Mouse (Mus musculus) left cerebral cortex, adult 8-10 months (tissue): ENCODE data around the gene Etfdh. TPM values are rescaled to one million over a fixed set of nuclear protein-coding genes. Genes with fewer than 3 reads are reported as not detected.
"Not testable (repeated sequence)": the region's sequence is repeated elsewhere in the genome, so short reads cannot be mapped to it uniquely, and the experiment has no call there.

Source experiments
- DNase-seq, 2 experiments: peaks; one replicate each; pipeline ENCODE4 v3.0.0; 2022; ENCODE audit warnings: low spot score in 2 of 2
- total RNA-seq, 4 experiments: library from RNA; stranded (reverse); gene quantifications; 2 replicates each; pipeline ENCODE4 v1.2.4; 2022

Etfdh gene
- total RNA-seq, 4 experiments from 2014 or later: 23.1 to 28.2 (median 25.4) TPM

DNA sequence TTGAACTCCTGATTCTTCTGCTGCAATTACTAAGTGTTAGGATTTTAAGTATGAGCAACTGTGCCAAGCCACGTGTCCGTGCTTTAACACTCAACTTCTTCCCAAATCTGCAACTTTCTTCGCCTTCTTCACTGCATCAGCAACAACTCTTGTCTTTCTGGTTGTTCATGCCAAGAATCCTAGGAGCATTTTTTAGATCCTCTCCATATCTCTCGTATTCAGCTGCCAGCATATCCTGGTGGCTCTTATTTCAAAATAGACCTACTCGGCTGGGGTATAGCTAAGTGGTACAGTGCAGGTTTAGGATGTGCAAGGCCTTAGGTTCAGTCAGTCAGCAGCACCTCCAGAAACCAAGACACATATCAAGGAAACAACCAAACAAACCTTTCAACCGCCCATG lies 51.7 kb downstream of the Etfdh start:
- DNase-seq: no peak

- DNase-seq: no peak
Observed at GRCm38 (mm10) chr3:79576865-79577264, 52.4 kb downstream of the Etfdh start.

DNA sequence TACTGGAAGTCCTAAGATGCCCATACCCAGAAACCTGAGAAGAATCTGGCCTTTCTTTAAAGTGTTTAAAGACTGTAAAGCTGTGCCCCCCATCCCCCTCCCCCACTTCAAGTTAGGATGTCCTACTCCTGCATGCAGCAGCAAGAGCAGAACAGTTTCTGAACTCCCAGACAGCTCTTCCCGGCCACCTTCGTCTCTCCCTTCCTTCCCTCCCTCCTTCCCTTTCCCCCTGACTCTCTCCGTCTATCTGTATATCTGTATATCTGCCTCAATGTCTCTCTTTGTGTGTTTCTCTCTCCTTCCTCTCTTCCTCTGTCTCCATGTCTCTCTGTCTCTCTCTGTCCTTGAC lies 52.9 kb downstream of the Etfdh start:
- no peak for DNase-seq

DNA sequence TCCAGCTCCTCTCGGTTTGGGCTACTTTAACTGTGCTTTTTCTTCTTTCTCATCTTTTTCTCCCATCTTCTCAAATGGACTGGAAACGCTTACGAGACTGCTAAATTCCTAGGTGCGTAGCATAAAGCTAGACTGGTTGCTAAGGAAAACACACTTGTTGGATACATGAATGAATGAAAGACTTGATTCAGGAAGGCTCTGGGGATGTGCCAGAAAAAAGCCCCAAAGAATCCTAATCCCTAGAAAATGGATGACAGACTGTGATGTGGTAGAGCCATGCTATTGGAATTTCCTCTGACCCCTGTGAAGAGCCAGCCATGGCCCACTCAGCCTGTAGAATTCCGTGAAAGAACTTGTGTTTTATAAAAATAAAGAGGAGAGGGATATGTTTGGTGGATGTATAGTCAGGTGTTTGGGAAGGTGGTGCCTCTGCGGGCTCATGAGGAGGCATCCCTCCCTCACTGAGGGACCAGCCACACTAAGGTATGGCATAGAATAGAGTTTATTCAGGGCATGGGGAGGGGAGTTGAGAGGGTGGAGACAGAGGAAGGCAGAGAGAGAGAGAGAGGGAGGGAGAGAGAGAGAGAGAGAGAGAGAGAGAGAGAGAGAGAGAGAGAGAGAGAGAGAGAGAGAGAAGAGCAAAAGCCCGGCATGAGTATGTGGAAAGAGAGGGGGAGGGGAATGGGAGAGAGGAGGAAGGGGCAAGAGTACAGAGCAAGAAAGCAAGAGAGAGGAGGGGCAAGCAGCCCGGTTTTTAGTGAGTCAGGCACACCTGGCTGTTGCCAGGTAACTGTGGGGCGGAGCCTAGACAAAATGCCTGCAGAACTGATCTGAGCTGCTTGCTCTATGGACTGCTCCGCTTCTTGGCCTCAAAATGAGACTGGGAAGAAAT lies 53.5 kb downstream of the Etfdh start:
- DNase-seq: no peak

GRCm38 (mm10) chr3:79574336-79574735 lies 55.0 kb downstream of the Etfdh start:
- DNase-seq: no peak

GRCm38 (mm10) chr3:79573376-79573775 lies 55.9 kb downstream of the Etfdh start:
- DNase-seq: not testable (repeated sequence)

GRCm38 (mm10) chr3:79572399-79572798 lies 56.9 kb downstream of the Etfdh start:
- DNase-seq: no peak

DNA sequence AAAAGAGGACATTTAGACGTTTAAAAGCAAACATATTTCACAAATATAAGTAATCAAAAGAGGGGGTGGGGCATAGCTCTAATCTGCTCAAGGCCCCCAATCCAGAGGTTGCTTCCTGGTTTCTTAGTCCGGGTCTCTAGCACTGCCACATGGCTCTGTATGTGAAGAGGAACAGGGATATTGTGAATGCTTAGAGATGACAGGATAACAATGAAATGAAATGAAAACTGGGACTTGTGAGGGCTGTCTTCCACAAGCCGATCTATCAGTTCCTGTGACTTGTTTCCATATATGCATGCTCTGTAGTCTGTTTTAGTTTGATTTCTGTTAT lies 60.0 kb downstream of the Etfdh start:
- DNase-seq: no peak

- DNase-seq: no peak
Observed at GRCm38 (mm10) chr3:79568629-79569350, 60.5 kb downstream of the Etfdh start.

- DNase-seq: peak; percentile 65 to 88
Observed at GRCm38 (mm10) chr3:79567703-79568362, 61.5 kb downstream of the Etfdh start, which contains the start of gene Fnip2. TSS of gene Fnip2 (minus strand) at chr3:79567796.

DNA sequence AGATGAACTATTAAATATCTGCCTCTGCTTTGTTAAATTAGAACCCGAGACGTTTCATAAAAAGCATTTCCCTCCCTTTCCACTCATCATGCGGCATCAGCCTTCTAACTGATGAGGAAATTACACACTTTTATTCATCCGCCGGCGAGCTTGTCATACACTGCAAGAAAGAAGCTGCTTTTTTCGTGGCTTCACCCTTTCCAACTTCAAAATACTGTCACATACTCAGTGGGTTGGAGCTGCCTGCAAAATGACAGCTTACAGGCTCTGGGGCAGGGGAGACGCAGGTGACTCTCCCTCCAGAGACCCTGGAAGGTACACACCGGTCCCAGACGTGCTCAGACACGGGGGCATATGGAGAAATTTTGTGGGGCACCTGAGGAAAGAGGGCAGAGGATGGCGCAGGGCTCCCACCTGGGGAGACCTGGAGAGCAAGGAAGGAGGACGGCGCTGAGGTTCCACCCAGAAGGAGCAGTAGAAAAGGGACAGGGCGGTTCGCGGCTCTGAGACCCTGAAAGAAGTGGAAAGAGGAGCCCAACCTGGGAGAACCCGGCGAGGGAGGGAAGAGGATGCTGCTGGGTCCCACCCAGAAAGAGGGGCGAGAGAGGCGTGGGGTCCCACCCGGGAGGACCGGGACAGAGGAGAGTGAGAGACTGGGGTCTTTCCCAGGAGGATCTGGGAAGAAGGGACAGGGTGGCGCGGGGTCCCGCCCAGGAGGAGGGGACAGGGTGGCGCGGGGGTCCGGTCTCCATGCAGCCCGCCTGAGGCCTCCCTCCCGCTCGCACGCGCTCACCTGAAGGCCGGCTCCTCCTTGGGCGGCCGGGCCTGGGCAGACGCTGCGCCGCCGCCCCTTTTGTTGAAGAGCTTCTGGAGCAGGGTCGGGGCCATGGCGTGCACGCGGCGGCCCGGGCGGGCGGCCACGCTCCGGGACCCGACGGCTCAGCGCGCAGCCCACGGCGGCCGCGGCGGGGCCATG lies 62.3 kb downstream of the Etfdh start:
- DNase-seq: peak in 1 of 2 experiments; percentile 23

DNA sequence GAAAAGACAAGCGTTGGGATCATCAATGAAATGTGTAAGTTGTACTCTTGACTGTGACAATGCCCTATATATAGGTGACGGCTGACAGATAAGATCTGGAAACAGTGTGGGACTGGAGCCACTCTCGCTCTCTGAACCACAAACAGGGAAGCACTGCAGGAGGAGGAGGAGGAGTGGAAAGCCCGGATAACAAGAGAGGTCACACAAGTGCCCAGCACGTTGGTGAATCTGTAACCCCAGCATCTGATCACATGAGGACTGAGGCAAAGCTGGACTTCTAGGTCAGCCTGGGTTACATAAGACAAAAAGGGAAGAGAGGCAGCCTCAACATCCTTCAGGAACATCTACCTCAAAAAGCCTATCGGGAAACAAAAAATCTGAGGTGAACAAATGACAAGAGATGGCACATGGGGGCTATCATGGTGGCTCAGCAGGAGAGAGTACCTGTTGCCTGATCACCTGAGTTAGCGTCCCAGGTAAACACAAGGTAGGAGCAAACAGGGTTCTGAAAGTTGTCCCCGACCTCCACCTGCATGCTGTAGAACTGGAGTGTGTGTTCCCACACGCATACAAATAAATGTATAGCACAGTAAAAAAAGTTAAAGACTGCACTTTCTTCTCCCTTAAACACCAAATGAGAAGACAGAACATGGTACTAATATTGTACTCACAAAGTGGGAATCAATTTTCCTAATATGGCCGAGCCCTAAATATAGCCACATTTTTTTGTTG lies 64.3 kb downstream of the Etfdh start:
- no peak for DNase-seq

- DNase-seq: no peak
Observed at GRCm38 (mm10) chr3:79563511-79563910, 65.8 kb downstream of the Etfdh start.

DNA sequence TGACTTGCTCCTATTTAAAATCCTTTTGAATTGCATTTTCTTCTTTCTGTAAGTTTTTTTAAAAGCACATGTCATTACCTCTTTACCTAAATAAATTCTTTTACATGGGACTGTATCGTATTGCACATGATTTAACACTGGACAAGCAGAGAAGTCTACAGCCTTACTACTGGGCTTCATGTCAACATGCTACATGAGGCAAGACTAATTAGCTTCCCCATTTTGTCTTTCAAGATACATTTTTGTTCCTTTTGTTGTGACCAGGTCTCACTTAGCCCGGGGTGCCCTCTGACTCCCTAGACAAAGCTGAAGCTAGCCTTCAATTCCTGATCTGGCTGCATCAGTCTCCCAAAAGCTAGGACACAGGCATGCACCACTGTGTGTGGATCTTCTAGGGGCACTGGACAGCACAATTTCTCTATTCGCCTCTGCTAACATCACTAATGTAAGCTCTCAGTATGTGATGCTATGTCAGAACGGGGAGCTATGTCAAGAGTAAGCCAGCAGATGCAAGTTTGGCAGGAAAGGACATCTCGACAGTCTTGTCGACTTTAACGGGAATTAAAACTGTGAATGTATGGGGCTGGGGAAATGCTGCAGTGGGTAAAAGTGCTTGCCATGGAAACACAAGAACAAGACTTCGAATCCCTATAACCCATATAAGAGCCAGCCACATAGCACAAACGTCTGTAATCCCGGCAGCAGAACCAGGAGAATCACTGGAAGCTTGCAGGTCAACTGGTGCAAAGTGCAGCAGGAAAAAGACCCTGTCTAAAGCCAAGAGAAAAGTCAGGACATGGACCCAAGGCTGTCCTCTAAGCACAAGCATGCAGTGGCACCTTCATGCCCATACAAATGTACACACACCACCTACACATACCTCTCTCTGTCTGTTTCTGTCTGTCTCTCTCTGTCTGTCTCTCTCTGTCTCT lies 67.2 kb downstream of the Etfdh start:
- DNase-seq: no peak

DNA sequence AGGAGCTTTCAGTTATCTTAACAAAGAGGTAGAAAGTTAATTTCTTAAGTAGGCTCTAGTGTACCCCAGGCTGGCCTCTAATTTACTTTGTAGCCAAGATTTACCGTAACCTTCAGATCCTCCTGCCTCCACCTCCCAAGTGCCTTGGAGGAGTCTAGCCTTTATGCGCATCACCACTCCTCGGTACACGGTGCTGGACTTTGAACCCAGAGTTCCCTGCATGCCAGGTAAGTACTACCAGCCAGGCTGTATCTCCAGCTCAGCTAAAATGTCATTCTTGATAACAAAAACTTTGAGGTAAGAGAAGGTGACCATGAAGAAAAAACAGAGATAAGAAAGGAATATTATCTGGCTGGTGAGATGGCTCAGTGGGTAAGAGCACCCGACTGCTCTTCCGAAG lies 68.7 kb downstream of the Etfdh start:
- DNase-seq: no peak

DNA sequence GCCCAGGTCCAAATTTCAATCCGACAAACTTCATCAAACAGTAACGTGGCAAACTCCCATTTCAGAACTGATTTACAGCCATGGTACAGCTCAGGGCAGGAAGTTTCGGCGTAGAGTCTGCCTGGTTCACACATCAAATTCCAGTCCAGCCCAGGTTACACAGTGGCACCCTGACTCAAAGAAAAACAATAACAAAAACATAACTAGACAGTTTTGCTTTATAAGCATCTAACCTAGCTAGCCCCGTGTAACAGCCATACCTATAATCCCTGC lies 69.6 kb downstream of the Etfdh start:
- no peak for DNase-seq

GRCm38 (mm10) chr3:79559021-79559772 lies 70.1 kb downstream of the Etfdh start:
- DNase-seq: no peak

DNA sequence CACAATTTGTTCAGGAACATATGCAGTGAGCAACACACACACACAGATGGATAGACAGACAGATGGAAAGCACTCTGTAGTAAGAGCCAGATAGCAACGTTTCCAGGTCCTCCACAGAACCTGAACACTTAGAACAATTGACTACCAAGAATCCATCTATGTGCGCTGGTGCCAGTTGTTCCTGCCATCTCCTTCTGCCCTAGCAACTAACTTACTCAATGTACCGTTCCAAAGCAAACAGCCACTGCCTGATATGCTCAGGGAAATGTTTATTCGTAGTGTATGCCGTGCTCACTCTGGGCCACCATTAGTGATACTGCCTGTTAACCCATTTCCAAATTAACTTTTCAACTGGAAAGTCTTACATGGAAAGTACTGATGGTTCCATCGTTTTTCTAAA lies 74.2 kb downstream of the Etfdh start:
- DNase-seq: no peak
